Mouse (Mus musculus) lung, embryonic 16.5 days (tissue): Measurements from ENCODE around the gene Aip. TPM values are rescaled to one million over a fixed set of nuclear protein-coding genes. Genes with fewer than 3 reads are reported as not detected.

Experiments
- ATAC-seq: fragments of 200-750 bp; cut with Nextera tagmentation; 2 replicates; pipeline ENCODE4 v1.8.0; 2017; ENCODE audit warnings: low read depth, mild to moderate bottlenecking, moderate library complexity
- H3K27ac ChIP-seq: fragments of 300-500 bp; sonication (generic); 2 replicates; pipeline ENCODE4 v1.5.1; 2014; ENCODE audit warnings: mild to moderate bottlenecking, control low read depth, low read length
- H3K27me3 ChIP-seq: fragments of 300-500 bp; sonication (generic); 2 replicates; pipeline ENCODE4 v1.6.1; 2014; ENCODE audit warnings: low read depth, low read length, mixed read lengths; ENCODE audit not compliant: control insufficient read depth, insufficient read depth
- H3K36me3 ChIP-seq: fragments of 300-500 bp; sonication (generic); 2 replicates; pipeline ENCODE4 v1.6.1; 2014; ENCODE audit warnings: low read length; ENCODE audit not compliant: control insufficient read depth, insufficient read depth
- H3K4me1 ChIP-seq: fragments of 300-500 bp; sonication (generic); replicated peaks from 2 replicates; pipeline ENCODE4 v1.6.1; 2014; ENCODE audit warnings: low read length, mixed read lengths; ENCODE audit not compliant: control insufficient read depth, insufficient read depth
- H3K4me2 ChIP-seq: fragments of 300-500 bp; sonication (generic); 2 replicates; pipeline ENCODE4 v1.6.1; 2014; ENCODE audit warnings: low read depth, low read length, control low read depth
- H3K4me3 ChIP-seq: fragments of 300-500 bp; sonication (generic); 2 replicates; pipeline ENCODE4 v1.5.1; 2014; ENCODE audit warnings: mild to moderate bottlenecking, low read length, control low read depth
- H3K9ac ChIP-seq: fragments of 300-500 bp; sonication (generic); 2 replicates; pipeline ENCODE4 v1.6.1; 2014; ENCODE audit warnings: low read length, control low read depth
- H3K9me3 ChIP-seq: fragments of 300-500 bp; sonication (generic); 2 replicates; pipeline ENCODE4 v1.6.1; 2016; ENCODE audit warnings: low read length; ENCODE audit not compliant: control insufficient read depth
- WGBS: fragments of 180-500 bp; shearing (Covaris S2); extraction: QIAGEN DNeasy Blood & Tissue Kit; methylation state at CpG from one replicate; pipeline ENCODE4 v1.1.7; 2014; 5-methylcytosine and 5-hydroxymethylcytosine counted together
- polyA plus RNA-seq: library from polyadenylated mRNA; unstranded; fragments of >200 nt; fragmentation: Nextera tagmentation; extraction: Ambion mirVana; gene quantifications from 2 replicates; pipeline ENCODE4 v1.2.1, GENCODE M21; 2015

Aip gene
- polyA plus RNA-seq, 1 experiment from 2014 or later, result 102 TPM

DNA sequence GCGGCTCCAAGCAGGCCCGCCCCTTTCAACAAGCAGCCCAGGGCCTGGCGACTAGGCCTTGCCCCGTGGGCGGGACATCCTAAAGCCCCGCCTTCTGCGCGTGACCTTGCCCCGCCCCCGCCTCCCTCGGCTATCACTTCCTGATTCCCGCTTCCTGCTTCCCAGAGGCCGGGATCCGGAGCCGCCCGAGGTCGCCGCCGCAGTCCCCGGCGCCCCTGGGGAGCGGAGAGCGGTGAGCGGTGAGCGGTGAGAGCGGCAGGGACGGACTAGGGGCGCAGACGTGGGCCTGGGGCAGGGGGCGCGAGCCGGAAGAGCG, 22.8 kb upstream of the Aip start, which contains the start of gene Coro1b:
Coro1b (plus strand) TSS at position 129 of the 316 bp plus-strand sequence.
- H3K27ac ChIP-seq, result peak within 1 kb of the TSS; percentile 58
- H3K4me2 ChIP-seq, result peak within 1 kb of the TSS; percentile 80
- H3K4me3 ChIP-seq, result peak within 1 kb of the TSS; percentile 84
- H3K4me1 ChIP-seq, result peaks cover 16% of the 10 kb centered on the region
- H3K36me3 ChIP-seq, result peaks cover 15% of the 10 kb centered on the region
- WGBS, result under 1% methylated on average over 31 of the region's 33 CpGs
- H3K27me3 ChIP-seq, result no peaks in the 10 kb centered on the region
- H3K9me3 ChIP-seq, result no peaks in the 10 kb centered on the region
- ATAC-seq, result peak; percentile 98
- H3K9ac ChIP-seq, result peak within 1 kb of the TSS; percentile 95

DNA sequence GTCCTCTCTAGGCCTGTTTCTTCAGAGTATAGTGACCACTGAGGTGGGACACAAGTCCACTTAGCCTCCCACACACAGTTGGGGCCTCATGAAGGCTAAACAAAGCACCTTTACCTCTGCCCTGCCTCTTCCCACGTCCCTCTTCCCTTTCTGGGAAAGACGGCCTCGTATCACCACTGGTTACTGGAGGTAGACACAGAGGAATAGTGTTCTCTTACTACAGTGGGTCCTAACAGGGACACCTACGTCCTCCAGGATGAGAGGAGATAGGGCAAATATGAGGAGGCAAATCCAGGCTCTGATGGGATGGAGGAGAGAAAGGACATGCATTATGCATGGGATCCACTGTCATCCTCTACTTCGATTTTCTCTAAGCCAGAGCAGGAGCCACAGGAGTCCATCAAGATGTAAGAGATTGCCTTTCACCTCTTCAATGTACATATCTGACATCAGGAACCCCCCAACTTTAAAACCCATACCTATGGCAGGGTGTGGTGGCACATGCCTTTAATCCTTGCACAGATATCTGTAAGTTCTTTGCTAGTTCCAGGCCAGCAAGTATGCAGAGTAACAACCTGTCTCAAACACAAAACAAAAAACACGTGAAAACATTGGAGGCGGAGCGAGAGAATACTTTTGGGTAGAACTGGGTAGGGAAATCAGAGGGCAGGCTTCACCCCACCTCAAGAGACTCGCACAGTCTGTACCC, 22.3 kb upstream of the Aip start:
- Histone ChIP-seq H3K4me1 (peaks cover 16% of the 10 kb centered on the region), H3K9ac (peak overlapping the region; percentile 95), H3K4me3 (peak overlapping the region; percentile 84), H3K9me3 (no peaks in the 10 kb centered on the region), H3K4me2 (peak overlapping the region; percentile 80), H3K27me3 (no peaks in the 10 kb centered on the region), H3K27ac (0 out of 2 replicates have a peak overlapping the region, but pooled peaks have one; percentile 29), H3K36me3 (peaks cover 15% of the 10 kb centered on the region)
- WGBS, result 39% methylated on average over 9 of the region's 9 CpGs
- peak; percentile 4 for ATAC-seq

DNA sequence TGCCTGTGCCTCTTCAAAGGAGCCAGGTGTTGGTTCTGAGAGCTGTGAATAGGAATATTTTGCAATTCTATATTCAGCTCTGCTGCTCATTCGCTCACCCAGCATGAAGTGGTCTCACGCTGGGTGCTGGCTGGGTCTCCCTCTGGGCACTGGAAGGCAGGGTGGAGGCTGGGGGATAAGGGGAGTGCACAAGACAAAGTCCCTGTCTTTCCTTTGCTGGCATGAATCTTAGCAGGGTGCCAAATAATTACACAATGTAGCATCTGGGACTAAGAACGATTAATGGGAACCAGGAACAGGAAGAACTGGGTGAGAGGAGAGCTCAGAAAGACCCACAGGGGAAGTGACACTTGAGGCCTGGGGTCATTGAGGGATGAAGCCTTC, 21.4 kb upstream of the Aip start:
- no peak overlapping the region for H3K4me2 ChIP-seq
- H3K4me1 ChIP-seq, result peaks cover 16% of the 10 kb centered on the region
- peaks cover 15% of the 10 kb centered on the region for H3K36me3 ChIP-seq
- ATAC-seq, result no peak
- H3K9ac ChIP-seq, result no peak overlapping the region
- H3K9me3 ChIP-seq, result no peaks in the 10 kb centered on the region
- no peak overlapping the region for H3K4me3 ChIP-seq
- H3K27ac ChIP-seq, result no peak overlapping the region; the same call in 1 of the 2 replicates
- H3K27me3 ChIP-seq, result no peaks in the 10 kb centered on the region
- WGBS, result 50% methylated on average over 3 of the region's 3 CpGs

DNA sequence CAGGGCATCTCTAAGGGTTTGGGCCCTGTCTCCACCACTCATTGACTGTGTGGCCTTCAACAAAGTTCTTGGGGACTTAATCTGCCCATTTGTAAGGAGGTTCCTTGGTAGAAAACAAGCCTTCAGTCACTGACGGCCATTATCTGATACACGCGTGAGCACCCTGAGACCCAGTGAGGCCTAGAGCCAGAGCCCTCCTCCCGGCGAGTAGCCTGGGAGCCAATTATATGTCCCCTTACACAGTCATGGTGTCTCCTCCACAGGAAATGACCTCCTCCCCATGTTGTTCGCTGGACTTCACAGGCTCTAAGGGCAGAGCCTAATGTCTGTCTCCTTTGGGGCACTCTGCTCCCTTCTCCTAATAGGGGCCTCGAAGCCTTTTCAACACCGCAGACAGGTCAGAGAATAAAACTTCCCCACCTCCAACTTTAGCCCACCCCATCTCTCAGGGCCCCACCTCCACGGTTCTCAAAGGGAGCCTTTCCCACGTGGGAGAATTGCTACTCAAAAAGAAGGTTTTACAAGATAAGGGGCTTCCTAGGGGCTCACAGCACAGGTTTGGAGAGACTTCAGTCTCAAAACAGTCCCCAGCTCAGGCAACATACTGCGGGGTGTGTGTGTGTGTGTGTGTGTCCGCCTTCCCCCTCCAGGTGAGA, 20.8 kb upstream of the Aip start:
- Histone ChIP-seq H3K4me3 (no peak overlapping the region), H3K27me3 (no peaks in the 10 kb centered on the region), H3K9ac (no peak overlapping the region), H3K36me3 (peaks cover 15% of the 10 kb centered on the region), H3K9me3 (no peaks in the 10 kb centered on the region), H3K4me2 (no peak overlapping the region), H3K4me1 (peaks cover 16% of the 10 kb centered on the region), H3K27ac (no peak overlapping the region; the same call in 1 of the 2 replicates)
- ATAC-seq, result no peak
- WGBS, result 61% methylated on average over 12 of the region's 12 CpGs

DNA sequence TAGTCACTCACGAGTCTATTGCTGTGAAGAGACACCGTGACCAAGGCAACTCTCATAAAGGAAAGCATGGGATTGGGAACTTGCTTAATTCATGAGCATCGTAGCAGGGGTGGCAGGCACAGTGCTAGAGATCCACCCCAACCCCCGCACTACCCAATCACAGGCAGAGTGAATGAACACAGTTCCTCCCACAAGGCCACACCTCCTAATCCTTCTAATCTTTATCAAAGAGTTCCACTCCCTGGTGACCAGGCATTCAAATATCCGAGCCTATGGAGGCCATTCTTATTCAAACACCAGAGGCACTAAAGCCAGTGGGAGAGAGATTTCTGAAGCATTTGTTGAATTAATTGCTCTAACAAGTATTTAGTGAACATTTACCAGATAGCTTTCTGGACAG, 20.3 kb upstream of the Aip start:
- no peak overlapping the region for H3K4me2 ChIP-seq
- no peak overlapping the region for H3K27ac ChIP-seq
- H3K9me3 ChIP-seq, result no peaks in the 10 kb centered on the region
- H3K4me1 ChIP-seq, result peaks cover 16% of the 10 kb centered on the region
- H3K4me3 ChIP-seq, result no peak overlapping the region
- WGBS, result 88% methylated on average over 5 of the region's 5 CpGs
- no peak for ATAC-seq
- no peak overlapping the region for H3K9ac ChIP-seq
- H3K27me3 ChIP-seq, result no peaks in the 10 kb centered on the region
- H3K36me3 ChIP-seq, result peaks cover 11% of the 10 kb centered on the region

GRCm38 (mm10) chr19:4144550-4145498, 19.2 kb upstream of the Aip start:
- ATAC-seq, result no peak

DNA sequence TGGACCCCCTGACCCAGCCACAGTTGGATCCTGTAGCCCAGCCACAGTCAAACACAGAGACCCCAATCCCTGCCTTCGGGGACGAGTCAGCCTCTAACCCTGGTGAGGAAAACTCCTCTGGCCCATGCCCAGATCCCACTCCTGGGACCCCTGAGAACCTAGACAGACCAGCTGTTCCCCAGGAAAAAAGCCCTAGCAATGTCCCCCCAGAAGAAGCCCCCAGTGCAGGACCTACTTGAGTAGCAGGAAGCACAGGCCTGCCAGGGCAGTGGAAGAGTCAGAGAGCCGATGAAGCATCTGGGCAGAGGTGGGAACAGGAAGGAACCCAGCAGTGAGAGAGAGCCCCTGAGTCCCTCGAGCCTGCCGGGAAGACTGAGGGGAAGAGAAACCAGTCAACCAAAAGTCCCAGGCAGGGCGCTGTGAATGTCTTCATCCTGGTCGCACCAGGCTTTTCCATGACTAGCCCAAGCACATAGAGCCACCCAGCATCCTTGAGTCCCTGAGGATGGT, 18.2 kb upstream of the Aip start, which contains the start of gene Cabp4:
Cabp4 (minus strand) TSS at position 275 of the 510 bp plus-strand sequence.
- H3K4me1 ChIP-seq, result peaks cover 8% of the 10 kb centered on the region
- ATAC-seq, result no peak
- H3K27me3 ChIP-seq, result no peaks in the 10 kb centered on the region
- H3K27ac ChIP-seq, result no peak within 1 kb of the TSS
- H3K4me3 ChIP-seq, result no peak within 1 kb of the TSS
- H3K9me3 ChIP-seq, result no peaks in the 10 kb centered on the region
- no peak within 1 kb of the TSS for H3K4me2 ChIP-seq
- WGBS, result 77% methylated on average over 7 of the region's 7 CpGs
- no peak within 1 kb of the TSS for H3K9ac ChIP-seq
- no peaks in the 10 kb centered on the region for H3K36me3 ChIP-seq

More at GRCm38 (mm10) chr19:4144550-4145498, 19.2 kb upstream of the Aip start:
- no peak overlapping the region for H3K4me2 ChIP-seq
- H3K27ac ChIP-seq, result no peak overlapping the region
- WGBS, result 72% methylated on average over 16 of the region's 16 CpGs
- H3K4me3 ChIP-seq, result no peak overlapping the region
- H3K27me3 ChIP-seq, result no peaks in the 10 kb centered on the region
- no peak overlapping the region for H3K9ac ChIP-seq
- peaks cover 14% of the 10 kb centered on the region for H3K4me1 ChIP-seq
- H3K36me3 ChIP-seq, result peaks cover under 1% of the 10 kb centered on the region; the same call in 1 of the 2 replicates
- H3K9me3 ChIP-seq, result no peaks in the 10 kb centered on the region

DNA sequence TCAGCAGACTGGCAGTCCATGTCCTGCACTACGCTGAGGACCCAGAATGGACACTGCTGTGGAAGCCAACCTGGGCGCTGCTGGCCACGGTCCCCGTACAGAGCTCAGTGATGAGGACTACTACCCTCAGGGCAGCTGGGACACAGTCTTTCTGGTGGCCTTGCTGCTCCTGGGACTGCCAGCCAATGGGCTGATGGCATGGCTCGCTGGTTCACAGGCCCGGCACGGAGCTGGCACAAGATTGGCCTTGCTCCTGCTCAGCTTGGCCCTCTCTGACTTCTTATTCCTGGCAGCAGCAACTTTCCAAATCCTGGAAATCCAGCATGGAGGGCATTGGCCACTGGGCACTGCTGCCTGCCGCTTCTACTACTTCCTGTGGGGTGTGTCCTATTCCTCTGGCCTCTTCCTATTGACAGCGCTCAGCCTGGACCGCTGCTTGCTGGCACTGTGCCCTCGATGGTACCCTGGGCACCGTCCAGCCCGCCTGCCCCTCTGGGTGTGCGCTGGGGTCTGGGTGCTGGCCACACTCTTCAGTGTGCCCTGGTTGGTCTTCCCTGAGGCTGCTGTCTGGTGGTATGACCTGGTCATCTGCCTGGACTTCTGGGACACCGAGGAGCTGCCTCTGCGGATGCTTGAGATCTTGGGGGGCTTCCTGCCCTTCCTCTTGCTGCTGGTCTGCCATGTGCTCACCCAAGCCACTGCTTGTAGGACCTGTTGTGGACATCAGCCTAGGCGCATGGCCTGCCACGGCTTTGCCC, 16.9 kb upstream of the Aip start:
- no peak for ATAC-seq
- Histone ChIP-seq H3K36me3 (no peaks in the 10 kb centered on the region), H3K4me1 (peaks cover 4% of the 10 kb centered on the region; the same call in 1 of the 2 replicates)

More for the DNA sequence above, 16.9 kb upstream of the Aip start:
- 83% methylated on average over 18 of the region's 18 CpGs for WGBS
- Histone ChIP-seq H3K9me3 (no peaks in the 10 kb centered on the region), H3K4me3 (no peak overlapping the region), H3K27ac (no peak overlapping the region), H3K4me2 (no peak overlapping the region), H3K9ac (no peak overlapping the region), H3K27me3 (no peaks in the 10 kb centered on the region)
